Mouse (Mus musculus) heart, adult 2 months (tissue): Measurements from ENCODE around the gene Tmem179b. TPM values are rescaled to one million over a fixed set of nuclear protein-coding genes. Genes with fewer than 3 reads are reported as not detected.

ENCODE experiments used
- DNase-seq, 2 experiments: peaks; one replicate each; pipeline ENCODE4 v3.0.0; 2021
- H3K27ac ChIP-seq: fragments of 200-600 bp; 2 replicates; pipeline ENCODE4 v1.8.1; 2022
- H3K27me3 ChIP-seq: fragments of 200-500 bp; 2 replicates; pipeline ENCODE4 v1.6.1; 2012; ENCODE audit warnings: mild to moderate bottlenecking, low read length, inconsistent platforms, mixed read lengths; ENCODE audit not compliant: control insufficient read depth, insufficient read depth
- H3K36me3 ChIP-seq: fragments of 200-500 bp; 2 replicates; pipeline ENCODE4 v1.6.1; 2012; ENCODE audit warnings: low read length, inconsistent platforms; ENCODE audit not compliant: control insufficient read depth, insufficient read depth
- H3K4me1 ChIP-seq: fragments of 200-500 bp; 2 replicates; pipeline ENCODE4 v1.6.1; 2011; ENCODE audit warnings: low read length; ENCODE audit not compliant: control insufficient read depth, insufficient read depth
- H3K4me3 ChIP-seq: fragments of 200-600 bp; 2 replicates; pipeline ENCODE4 v1.8.1; 2022
- H3K79me2 ChIP-seq: fragments of 200-500 bp; replicated peaks from 2 replicates; pipeline ENCODE4 v1.6.1; 2012; ENCODE audit warnings: mild to moderate bottlenecking, inconsistent platforms, low read length, moderate library complexity, mixed read lengths; ENCODE audit not compliant: control insufficient read depth, insufficient read depth
- H3K9ac ChIP-seq: fragments of 200-500 bp; 2 replicates; pipeline ENCODE4 v1.6.1; 2012; ENCODE audit warnings: low read depth, mild to moderate bottlenecking, control low read depth, inconsistent platforms, low read length, mixed read lengths
- CTCF ChIP-seq: fragments of 200-600 bp; IDR thresholded peaks from 2 replicates; pipeline ENCODE4 v1.8.1; 2022; ENCODE audit warnings: antibody characterized with exemption, mild to moderate bottlenecking, moderate library complexity
- EP300 ChIP-seq: fragments of 200-500 bp; IDR thresholded peaks from 2 replicates; pipeline ENCODE4 v1.6.1; 2011; ENCODE audit warnings: low read depth, low read length, control low read depth; ENCODE audit not compliant: insufficient read depth
- POLR2A ChIP-seq: fragments of 200-500 bp; IDR thresholded peaks from 2 replicates; pipeline ENCODE4 v1.6.1; 2011; ENCODE audit warnings: mild to moderate bottlenecking, low read depth, low read length, control low read depth; ENCODE audit not compliant: insufficient read depth
- WGBS: fragments of 180-500 bp; shearing (Covaris S2); methylation state at CpG from one replicate; pipeline ENCODE4 v1.1.7; 2018; 5-methylcytosine and 5-hydroxymethylcytosine counted together
- intact Hi-C: fragments of 180-260 bp; cut with DNase I; formaldehyde crosslinking; loops from one replicate; pipeline ENCODE4 v1.15.1; 2025
- polyA plus RNA-seq: library from polyadenylated mRNA; depleted of rRNA; stranded (reverse); fragments of >200 nt; gene quantifications from 2 replicates; pipeline ENCODE4 v1.2.3, GENCODE M21; 2012
- total RNA-seq, 2 experiments: library from RNA; stranded (reverse); gene quantifications; 2 replicates each; pipeline ENCODE4 v1.2.3; 2021

The Tmem179b gene
- total and polyA plus RNA-seq, 3 experiments: 14.8 to 44.5 (median 17.1) TPM

DNA sequence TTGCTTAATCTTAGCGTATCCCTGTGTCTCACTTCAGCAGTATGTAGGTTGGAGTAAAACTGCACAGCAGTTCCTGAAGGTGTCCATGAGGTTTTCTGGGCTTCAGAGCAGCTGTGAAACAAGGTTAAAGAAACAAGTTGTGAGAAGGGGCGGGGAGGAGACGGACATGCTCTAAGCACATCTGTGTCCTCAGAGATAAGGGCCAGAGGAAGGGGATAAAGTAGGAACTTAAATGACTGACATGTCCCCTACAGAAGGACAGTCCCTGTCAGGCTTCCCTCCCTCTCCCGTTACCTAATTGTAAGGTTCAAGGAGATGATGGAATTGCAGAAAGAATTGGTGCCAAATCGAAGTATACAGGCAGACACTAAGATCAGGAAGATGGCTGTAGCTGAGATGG lies 1.3 kb downstream of the Tmem179b start:
- TF ChIP-seq CTCF (no peak), POLR2A (0 out of 2 replicates have a peak, but pooled peaks have one; percentile 7), EP300 (no peak)
- Histone ChIP-seq H3K27ac (no peak overlapping the region), H3K4me3 (no peak overlapping the region), H3K4me1 (peaks cover 11% of the 10 kb centered on the region), H3K36me3 (peaks cover 11% of the 10 kb centered on the region), H3K79me2 (peaks cover 1% of the 10 kb centered on the region; the same call in 1 of the 2 replicates), H3K9ac (no peak overlapping the region), H3K27me3 (no peaks in the 10 kb centered on the region)
- 52% methylated on average over 5 of the region's 5 CpGs for WGBS
- intact Hi-C loops: loop anchor here (5.0 kb wide), 1 partner anchor 44 kb away; the partner anchor contains the start of gene Ttc9c
- no peak for DNase-seq

DNA sequence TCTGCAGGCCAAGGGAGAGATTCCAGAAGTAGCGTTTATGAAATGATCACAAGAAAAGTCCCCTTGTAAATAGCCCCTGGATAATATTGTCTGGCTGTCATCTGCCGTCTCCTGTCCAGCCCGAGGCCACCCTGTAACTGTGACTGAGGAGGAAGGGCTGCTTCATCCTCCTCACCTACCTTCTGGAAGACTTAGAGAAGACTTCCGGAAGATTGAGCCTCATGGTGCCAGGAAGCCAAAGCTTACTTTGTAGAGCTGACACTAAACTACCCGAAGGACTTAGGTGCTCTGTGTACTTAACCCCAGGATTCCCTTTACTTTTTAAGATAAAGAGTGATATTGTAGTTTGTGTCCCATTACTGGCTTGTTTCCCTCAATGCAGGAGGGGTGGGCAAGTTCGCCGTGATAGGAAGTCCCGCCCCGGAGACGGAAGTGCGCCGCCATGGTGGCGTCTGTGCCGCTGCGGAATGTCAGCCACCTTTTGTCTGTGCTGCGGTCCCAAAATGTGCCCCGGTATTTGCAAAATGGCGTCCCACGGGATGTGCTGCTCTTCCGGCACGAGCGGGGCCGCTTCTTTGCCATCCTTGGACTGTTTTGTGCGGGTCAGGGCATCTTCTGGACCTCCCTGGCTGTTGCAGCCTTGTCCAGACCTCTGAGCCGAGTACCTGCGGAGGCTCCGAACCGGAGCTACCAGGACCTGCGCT lies 3.5 kb downstream of the Tmem179b start, which contains the start of gene Tmem223:
Tmem223 (plus strand) TSS at position 430 of the 704 bp plus-strand sequence.
- peak; percentile 87 for DNase-seq
- Histone ChIP-seq H3K4me1 (peaks cover 11% of the 10 kb centered on the region), H3K27me3 (no peaks in the 10 kb centered on the region), H3K9ac (peak within 1 kb of the TSS; percentile 99), H3K79me2 (peaks cover 1% of the 10 kb centered on the region; the same call in 1 of the 2 replicates), H3K36me3 (peaks cover 13% of the 10 kb centered on the region), H3K27ac (peak within 1 kb of the TSS; percentile 91), H3K4me3 (peak within 1 kb of the TSS; percentile 85)
- intact Hi-C loops: loop anchor here (5.0 kb wide), 1 partner anchor 47 kb away; the partner anchor contains the start of gene Ttc9c
- peak; percentile 18; the same call in 1 of the 2 replicates for TF ChIP-seq CTCF
- TF ChIP-seq EP300: 0 out of 2 replicates have a peak, but pooled peaks have one; percentile 41
- TF ChIP-seq POLR2A: peak; percentile 96
- 8% methylated on average over 29 of the region's 29 CpGs for WGBS

DNA sequence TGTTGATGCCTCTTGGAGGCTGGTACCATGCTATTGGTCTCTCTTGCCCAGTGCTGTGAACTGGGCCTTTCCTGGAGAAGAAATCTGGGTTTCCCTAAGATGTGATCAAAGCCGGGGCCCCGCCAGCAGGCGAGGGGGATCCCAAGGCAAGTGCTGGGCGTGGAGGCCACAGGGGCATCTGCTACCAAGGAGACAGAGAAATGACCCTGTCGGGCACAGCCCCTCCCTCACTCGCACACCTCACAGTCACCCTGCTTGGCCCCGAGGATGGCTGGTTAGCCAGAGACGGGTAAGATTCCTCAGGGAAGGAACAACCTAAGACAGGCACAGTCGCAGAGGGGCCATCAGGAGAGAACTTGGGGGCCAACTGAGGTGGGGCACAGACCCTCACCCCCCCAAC lies 8.7 kb downstream of the Tmem179b start:
- 95% methylated on average over 9 of the region's 9 CpGs for WGBS
- peaks cover 12% of the 10 kb centered on the region for H3K36me3 ChIP-seq
- no peak for TF ChIP-seq POLR2A
- no peak for TF ChIP-seq CTCF
- TF ChIP-seq EP300: no peak

DNA sequence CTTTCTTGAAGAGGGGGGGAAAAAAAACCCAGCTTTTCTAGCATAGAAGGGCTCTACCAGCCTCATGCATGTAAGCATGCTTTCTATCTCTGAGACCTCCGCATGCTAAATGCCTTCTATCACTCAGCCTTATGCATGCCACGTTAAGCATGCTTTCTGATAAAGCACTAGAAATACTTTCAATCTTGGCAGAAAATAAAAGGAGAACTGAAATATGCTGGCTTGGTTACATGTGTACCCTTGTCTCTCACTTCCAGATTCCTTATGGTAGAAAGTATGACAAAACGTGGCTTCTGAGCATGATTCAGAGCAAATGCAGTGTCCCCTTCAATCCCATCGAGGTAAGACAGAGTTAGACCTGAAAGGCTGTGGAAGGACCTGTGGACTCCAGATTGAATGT lies 11.0 kb downstream of the Tmem179b start:
- 64% methylated on average over 4 of the region's 4 CpGs for WGBS
- Histone ChIP-seq H3K36me3 (peaks cover 10% of the 10 kb centered on the region), H3K27ac (no peak overlapping the region), H3K27me3 (no peaks in the 10 kb centered on the region), H3K79me2 (0 out of 2 replicates have a peak, but pooled peaks cover 2% of the 10 kb centered on the region), H3K4me1 (no peaks in the 10 kb centered on the region), H3K4me3 (no peak overlapping the region), H3K9ac (no peak overlapping the region)
- DNase-seq: no peak
- intact Hi-C loops: no loop called here
- TF ChIP-seq POLR2A (no peak), EP300 (no peak), CTCF (no peak)

More for the DNA sequence above, 8.7 kb downstream of the Tmem179b start:
- Histone ChIP-seq H3K4me3 (no peak overlapping the region), H3K4me1 (peaks cover 3% of the 10 kb centered on the region), H3K27ac (no peak overlapping the region), H3K79me2 (no peaks in the 10 kb centered on the region), H3K9ac (no peak overlapping the region), H3K27me3 (no peaks in the 10 kb centered on the region)
- no peak for DNase-seq
- intact Hi-C loops: no loop called here

DNA sequence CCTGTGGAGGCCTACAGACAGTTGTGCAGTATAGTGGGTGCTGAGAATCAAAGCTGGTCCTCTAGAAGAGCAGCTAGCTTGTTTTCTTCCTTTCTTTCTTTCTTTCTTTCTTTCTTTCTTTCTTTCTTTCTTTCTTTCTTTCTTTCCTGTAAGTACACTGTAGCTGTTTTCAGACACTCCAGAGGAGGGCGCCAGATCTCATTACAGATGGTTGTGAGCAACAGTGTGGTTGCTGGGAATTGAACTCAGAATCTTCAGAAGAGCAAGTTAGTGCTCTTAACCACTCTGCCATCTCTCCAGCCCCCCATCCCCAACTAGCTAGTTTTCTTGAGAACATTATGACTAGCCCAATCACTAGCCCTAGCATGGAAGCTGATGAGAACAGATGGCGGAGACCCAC lies 13.5 kb downstream of the Tmem179b start:
- Histone ChIP-seq H3K27me3 (no peaks in the 10 kb centered on the region), H3K4me3 (no peak overlapping the region), H3K4me1 (peaks cover 3% of the 10 kb centered on the region), H3K36me3 (peaks cover 14% of the 10 kb centered on the region), H3K79me2 (peaks cover 7% of the 10 kb centered on the region), H3K9ac (no peak overlapping the region), H3K27ac (no peak overlapping the region)
- intact Hi-C loops: no loop called here
- WGBS: 93% methylated on average over 2 of the region's 2 CpGs
- no peak for TF ChIP-seq EP300
- no peak for TF ChIP-seq POLR2A
- peak; percentile 29; the same call in 1 of the 2 replicates for TF ChIP-seq CTCF
- DNase-seq: no peak

DNA sequence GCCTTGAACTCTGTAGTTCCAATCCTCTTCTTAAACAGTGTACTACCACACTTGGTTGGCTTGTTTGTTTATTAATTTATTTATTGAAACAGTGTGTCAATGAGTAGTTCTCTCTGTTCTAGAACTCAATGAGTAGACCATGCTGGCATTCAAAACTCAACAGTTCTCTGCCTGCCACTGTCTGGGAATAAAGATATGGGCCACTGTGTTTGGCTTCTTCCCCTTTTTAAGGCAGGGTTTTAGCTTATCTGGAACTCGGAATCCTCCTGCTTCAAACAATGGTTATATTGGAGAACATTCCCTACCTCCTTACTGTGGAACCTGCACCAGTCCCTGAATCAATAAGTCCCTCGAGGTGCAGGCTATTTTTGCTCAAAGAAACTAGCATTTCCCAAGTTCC lies 15.4 kb downstream of the Tmem179b start:
- Histone ChIP-seq H3K27ac (no peak overlapping the region), H3K36me3 (peaks cover 11% of the 10 kb centered on the region), H3K4me3 (no peak overlapping the region), H3K4me1 (peaks cover 4% of the 10 kb centered on the region), H3K27me3 (no peaks in the 10 kb centered on the region), H3K9ac (no peak overlapping the region), H3K79me2 (peaks cover 7% of the 10 kb centered on the region)
- DNase-seq: no peak
- TF ChIP-seq EP300: no peak
- TF ChIP-seq CTCF: no peak
- TF ChIP-seq POLR2A: no peak
- WGBS: 53% methylated on average over 2 of the region's 2 CpGs
- intact Hi-C loops: loop anchor here (5.0 kb wide), 1 partner anchor 58 kb away; the partner anchor contains the start of gene Ttc9c
